ENCODE assay signal across 8 mouse cellular contexts in the genomic region with DNA sequence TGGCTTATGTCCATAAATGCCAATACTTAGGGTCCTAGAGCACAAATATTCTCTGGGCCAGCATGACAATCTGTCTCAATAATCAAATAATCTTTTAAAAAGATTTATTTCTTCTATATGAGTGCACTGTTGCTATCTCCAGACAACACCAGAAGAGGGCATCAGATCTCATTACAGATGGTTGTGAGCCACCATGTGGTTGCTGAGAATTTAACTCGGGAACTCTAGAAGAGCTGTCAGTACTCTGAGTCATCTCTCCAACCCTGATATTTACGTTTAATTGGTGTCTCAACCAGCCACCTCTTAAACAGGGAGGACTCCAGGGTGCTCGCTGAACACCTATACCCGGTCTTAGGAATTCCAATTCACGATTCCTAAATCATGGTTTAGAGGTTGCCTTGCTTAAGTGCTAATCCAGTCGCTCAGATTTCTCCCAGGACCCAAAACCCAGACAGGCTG. TPM values are rescaled to one million over a fixed set of nuclear protein-coding genes. Genes with fewer than 3 reads are reported as not detected.
A peak's percentile ranks its signal among the peaks of the same experiment; 100 is the strongest.
DNase-seq lines count a peak whose midpoint lies in the region; ATAC-seq and TF ChIP-seq lines count a peak whose summit lies in the region.
"Not testable (repeated sequence)": the region's sequence is repeated elsewhere in the genome, so short reads cannot be mapped to it uniquely, and the experiment has no call there.

No protein-coding gene starts in this region.

- H3K27me3 ChIP-seq in hindbrain, embryonic 16.5 days (replicated peaks; ENCODE audit: control insufficient read depth, insufficient read depth, low read length); liver, embryonic 15.5 days; midbrain, postnatal 0 days (ENCODE audit: insufficient read depth, low read length); stomach, postnatal 0 days (ENCODE audit: control insufficient read depth, insufficient read depth, low read length): not testable (repeated sequence)

- WGBS in hindbrain, embryonic 16.5 days, result 42% methylated on average over 6 of the region's 6 CpGs
- WGBS in liver, embryonic 15.5 days (ENCODE audit: insufficient replicate concordance), result 50% methylated on average over 6 of the region's 6 CpGs
- WGBS in midbrain, postnatal 0 days, result 38% methylated on average over 6 of the region's 6 CpGs
- 44% methylated on average over 6 of the region's 6 CpGs for WGBS in stomach, postnatal 0 days

- TF ChIP-seq CTCF in midbrain, postnatal 0 days (IDR thresholded peaks at IDR 0.05), result peak; percentile 67
- TF ChIP-seq CTCF in stomach, postnatal 0 days (IDR thresholded peaks at IDR 0.05; ENCODE audit: low read depth), result peak; percentile 56

- not testable (repeated sequence) for H3K4me1 ChIP-seq in hindbrain, embryonic 16.5 days (ENCODE audit: control insufficient read depth, insufficient read depth, low read depth, low read length); midbrain, postnatal 0 days (ENCODE audit: insufficient read depth, low read length); stomach, postnatal 0 days (replicated peaks; ENCODE audit: control insufficient read depth, insufficient read depth)
- H3K4me1 ChIP-seq in liver, embryonic 15.5 days (replicated peaks), result peaks cover 14% of the 10 kb centered on the region; the same call in 1 of the 2 replicates

- H3K9me3 ChIP-seq in hindbrain, embryonic 16.5 days (ENCODE audit: control insufficient read depth, low read length), result peaks cover 17% of the 10 kb centered on the region
- peaks cover 14% of the 10 kb centered on the region; the same call in 1 of the 2 replicates for H3K9me3 ChIP-seq in liver, embryonic 15.5 days (replicated peaks)
- not testable (repeated sequence) for H3K9me3 ChIP-seq in midbrain, postnatal 0 days (ENCODE audit: low read length); stomach, postnatal 0 days (ENCODE audit: control insufficient read depth, low read length)

- H3K9ac ChIP-seq in hindbrain, embryonic 16.5 days (ENCODE audit: low read depth, low read length), result peak overlapping the region; percentile 73
- peak overlapping the region; percentile 63; the same call in 1 of the 2 replicates for H3K9ac ChIP-seq in liver, embryonic 15.5 days
- peak overlapping the region; percentile 57 for H3K9ac ChIP-seq in midbrain, postnatal 0 days (replicated peaks; ENCODE audit: low read length, poor library complexity, severe bottlenecking)
- H3K9ac ChIP-seq in stomach, postnatal 0 days (ENCODE audit: low read length), result peak overlapping the region; percentile 61

- not testable (repeated sequence) for ATAC-seq in hindbrain, embryonic 16.5 days; liver, embryonic 15.5 days (ENCODE audit: insufficient read depth); stomach, postnatal 0 days (ENCODE audit: low FRiP score, low TSS enrichment)
- peak; percentile 65 for ATAC-seq in midbrain, postnatal 0 days (ENCODE audit: low FRiP score)

- H3K36me3 ChIP-seq in hindbrain, embryonic 16.5 days (ENCODE audit: control insufficient read depth, insufficient read depth, low read length), result peaks cover 14% of the 10 kb centered on the region
- H3K36me3 ChIP-seq in liver, embryonic 15.5 days (replicated peaks), result peaks cover 40% of the 10 kb centered on the region
- not testable (repeated sequence) for H3K36me3 ChIP-seq in midbrain, postnatal 0 days (ENCODE audit: insufficient read depth, low read length); stomach, postnatal 0 days (ENCODE audit: control insufficient read depth, insufficient read depth, low read length)

- H3K4me2 ChIP-seq in hindbrain, embryonic 16.5 days (ENCODE audit: low read length), result peak overlapping the region; percentile 77
- H3K4me2 ChIP-seq in liver, embryonic 15.5 days, result peak overlapping the region; percentile 80
- H3K4me2 ChIP-seq in midbrain, postnatal 0 days (ENCODE audit: low read depth, low read length, poor library complexity, severe bottlenecking), result peak overlapping the region; percentile 70
- H3K4me2 ChIP-seq in stomach, postnatal 0 days (replicated peaks; ENCODE audit: low read depth), result peak overlapping the region; percentile 81

- peak overlapping the region; percentile 72 for H3K4me3 ChIP-seq in hindbrain, embryonic 16.5 days (ENCODE audit: low read length)
- H3K4me3 ChIP-seq in liver, embryonic 15.5 days (replicated peaks), result peak overlapping the region; percentile 68
- H3K4me3 ChIP-seq in midbrain, postnatal 0 days (ENCODE audit: low read depth, low read length), result peak overlapping the region; percentile 71
- H3K4me3 ChIP-seq in stomach, postnatal 0 days (ENCODE audit: low read depth, low read length), result peak overlapping the region; percentile 60

- H3K27ac ChIP-seq in hindbrain, embryonic 16.5 days (ENCODE audit: low read depth, low read length), result peak overlapping the region; percentile 52; the same call in 1 of the 2 replicates
- not testable (repeated sequence) for H3K27ac ChIP-seq in liver, embryonic 15.5 days (replicated peaks); midbrain, postnatal 0 days (ENCODE audit: low read depth, low read length); stomach, postnatal 0 days (replicated peaks)

- peak; percentile 33 for DNase-seq in MN1 (ENCODE audit: low spot score)
- DNase-seq in cerebellum, postnatal 14 days, result peak; percentile 40 to 41
- DNase-seq in frontal cortex, postnatal 36 days (ENCODE audit: low spot score in 2 of 2), result peak; percentile 11 to 53
- DNase-seq in layer of hippocampus, adult 8-10 months (ENCODE audit: low spot score in 2 of 2), result peak; percentile 10 to 24
- DNase-seq in midbrain, postnatal 0 days (ENCODE audit: low spot score), result peak; percentile 3
- DNase-seq in stomach, postnatal 0 days (ENCODE audit: low spot score), result not testable (repeated sequence)

- TF ChIP-seq EP300 in stomach, postnatal 0 days (optimal IDR thresholded peaks at IDR 0.05), result not testable (repeated sequence)

RNA-seq across cellular contexts. Expression of a gene that starts 27.3 kb away (rescaled TPM):
- polyA plus RNA-seq in hindbrain, embryonic 16.5 days (2015; fragmentation: Nextera tagmentation; extraction: Ambion mirVana), result 103 and 108 TPM in 2 replicates
- 100 to 1,000 TPM; 134 to 163 (median 150) TPM for total RNA-seq in layer of hippocampus, adult 8-10 months (2022)
- 5.7 and 6.2 TPM in 2 replicates for polyA plus RNA-seq in liver, embryonic 15.5 days (2015; fragmentation: Nextera tagmentation; extraction: Ambion mirVana)
- total RNA-seq in midbrain, postnatal 0 days (2014; rRNA removed), result 69.3 and 85.3 TPM in 2 replicates
- polyA plus RNA-seq in midbrain, postnatal 0 days (2015; fragmentation: Nextera tagmentation; extraction: Ambion mirVana), result 144 and 151 TPM in 2 replicates
- polyA plus RNA-seq in stomach, postnatal 0 days (2015; fragmentation: Nextera tagmentation; extraction: Ambion mirVana), result 27.1 and 27.4 TPM in 2 replicates
